Mouse (Mus musculus) urinary bladder, postnatal 36 days (tissue): Measurements from ENCODE around the gene 6430531B16Rik.

Experiments
- DNase-seq, 2 experiments: peaks; one replicate each; pipeline ENCODE4 v3.0.0; 2022; ENCODE audit warnings: low spot score in 2 of 2, mixed read lengths in 1 of 2

The 6430531B16Rik gene

GRCm38 (mm10) chr7:139970979-139971378, 7.6 kb downstream of the 6430531B16Rik start:
- DNase-seq, result no peak

- DNase-seq, result peak; percentile 36 to 59
Measured at GRCm38 (mm10) chr7:139970216-139970919, 8.2 kb downstream of the 6430531B16Rik start.

- DNase-seq, result peak; percentile 74 to 78
Measured at GRCm38 (mm10) chr7:139969348-139970130, 9.0 kb downstream of the 6430531B16Rik start.

- no peak for DNase-seq
Measured at GRCm38 (mm10) chr7:139968428-139968827, 10.1 kb downstream of the 6430531B16Rik start.

GRCm38 (mm10) chr7:139967175-139967574, 11.4 kb downstream of the 6430531B16Rik start:
- DNase-seq, result no peak

- DNase-seq, result no peak
Measured at GRCm38 (mm10) chr7:139963814-139964213, 14.7 kb downstream of the 6430531B16Rik start.

- DNase-seq, result no peak
Measured at GRCm38 (mm10) chr7:139961141-139961540, 17.4 kb downstream of the 6430531B16Rik start.

GRCm38 (mm10) chr7:139957958-139958357, 20.6 kb downstream of the 6430531B16Rik start:
- DNase-seq, result no peak

- DNase-seq, result no peak
Measured at GRCm38 (mm10) chr7:139957437-139957836, 21.1 kb downstream of the 6430531B16Rik start.

GRCm38 (mm10) chr7:139956658-139957057, 21.9 kb downstream of the 6430531B16Rik start:
- no peak for DNase-seq

GRCm38 (mm10) chr7:139955505-139955904, 23.1 kb downstream of the 6430531B16Rik start:
- DNase-seq, result no peak

- DNase-seq, result no peak
Measured at GRCm38 (mm10) chr7:139951991-139952633, 26.4 kb downstream of the 6430531B16Rik start.

- peak in 1 of 2 experiments; percentile 20 for DNase-seq
Measured at GRCm38 (mm10) chr7:139951079-139951478, 27.5 kb downstream of the 6430531B16Rik start.

GRCm38 (mm10) chr7:139950283-139950971, 28.1 kb downstream of the 6430531B16Rik start:
- DNase-seq, result peak; percentile 36 to 47

GRCm38 (mm10) chr7:139949893-139950282, 28.7 kb downstream of the 6430531B16Rik start:
- peak; percentile 32 to 50 for DNase-seq

GRCm38 (mm10) chr7:139946032-139946431, 32.5 kb downstream of the 6430531B16Rik start:
- no peak for DNase-seq

- DNase-seq, result no peak
Measured at GRCm38 (mm10) chr7:139945516-139945915, 33.0 kb downstream of the 6430531B16Rik start.

- no peak for DNase-seq
Measured at GRCm38 (mm10) chr7:139944291-139945240, 34.0 kb downstream of the 6430531B16Rik start.

GRCm38 (mm10) chr7:139943674-139944281, 34.8 kb downstream of the 6430531B16Rik start, which contains the start of gene Utf1:
Utf1 (plus strand) TSS chr7:139943789.
- peak; percentile 13 to 20 for DNase-seq
